Mouse (Mus musculus) layer of hippocampus, postnatal 25 days (tissue): ENCODE measurements around the gene Nlrc3. TPM values are rescaled to one million over a fixed set of nuclear protein-coding genes. Genes with fewer than 3 reads are reported as not detected.

Experiments
- DNase-seq, 2 experiments: peaks; one replicate each; pipeline ENCODE4 v3.0.0; 2022; ENCODE audit warnings: mixed read lengths in 2 of 2, low spot score in 1 of 2; ENCODE audit errors: extremely low spot score in 1 of 2
- microRNA-seq, 2 experiments: library from miRNA; unstranded; fragments of <30 nt; microRNA quantifications; one replicate each; pipeline ENCODE4 v1.2.0; 2021
- total RNA-seq, 2 experiments: library from RNA; stranded (reverse); gene quantifications; 2 replicates each; pipeline ENCODE4 v1.2.3; 2021

Nlrc3 gene
- total RNA-seq, 2 experiments from 2014 or later, result 1.3 to 2.0 TPM

- DNase-seq, result no peak
Observed at GRCm38 (mm10) chr16:3933536-3933935, 42.9 kb downstream of the Nlrc3 start.

- DNase-seq, result no peak
Observed at GRCm38 (mm10) chr16:3929151-3929550, 47.3 kb downstream of the Nlrc3 start.

GRCm38 (mm10) chr16:3928582-3928981 is 47.9 kb downstream of the Nlrc3 start:
- DNase-seq, result no peak

- no peak for DNase-seq
Observed at GRCm38 (mm10) chr16:3923966-3924365, 52.5 kb downstream of the Nlrc3 start.

GRCm38 (mm10) chr16:3923515-3923914 is 52.9 kb downstream of the Nlrc3 start:
- DNase-seq, result no peak

GRCm38 (mm10) chr16:3920756-3921155 is 55.7 kb downstream of the Nlrc3 start:
- no peak for DNase-seq

GRCm38 (mm10) chr16:3909118-3909517 is 67.3 kb downstream of the Nlrc3 start:
- DNase-seq, result no peak

GRCm38 (mm10) chr16:3908537-3909111 is 67.8 kb downstream of the Nlrc3 start, which contains the start of the genes 1700037C18Rik and Cluap1:
Gene 1700037C18Rik (minus strand): TSS chr16:3908689.
Gene Cluap1 (plus strand): TSS chr16:3908801.
- DNase-seq, result peak; percentile 88 to 89

GRCm38 (mm10) chr16:3907471-3907870 is 69.0 kb downstream of the Nlrc3 start:
- no peak for DNase-seq

GRCm38 (mm10) chr16:3896553-3896952 is 79.9 kb downstream of the Nlrc3 start:
- no peak for DNase-seq

- DNase-seq, result no peak
Observed at GRCm38 (mm10) chr16:3896046-3896445, 80.4 kb downstream of the Nlrc3 start.

GRCm38 (mm10) chr16:3895173-3895792 is 81.1 kb downstream of the Nlrc3 start:
- no peak for DNase-seq

Small RNA genes within 50 kb of the gene (microRNA-seq; reads per million reads assigned to microRNA genes)
- 0 reads per million in 2 experiments for gene Gm23493

Other genes with a start within 250 kb of the Nlrc3 start
- gene Zfp263, start 232.5 kb downstream of the Nlrc3 start, total RNA-seq, result 10 to 100 TPM; 17.5 to 20.7 TPM
- gene Olfr15, start 145.8 kb downstream of the Nlrc3 start, total RNA-seq, result not detected
- 1 to 10 TPM; 3.9 to 4.9 TPM for gene Zfp174, start 129.4 kb downstream of the Nlrc3 start, total RNA-seq
- 100 to 1,000 TPM; 104 to 107 TPM for gene Naa60, start 104.3 kb downstream of the Nlrc3 start, total RNA-seq
- gene Zfp597, start 92.1 kb downstream of the Nlrc3 start, total RNA-seq, result 10 to 100 TPM; 21.8 to 23.2 TPM
- gene Gm20695, start 92.0 kb downstream of the Nlrc3 start, total RNA-seq, result 1 to 10 TPM in 1 of 2 experiments, under 1 TPM in 1; 0.44 to 1.8 TPM
- gene 1700037C18Rik, start 67.9 kb downstream of the Nlrc3 start, total RNA-seq, result 1 to 10 TPM; 4.4 to 4.8 TPM
- gene Cluap1, start 67.8 kb downstream of the Nlrc3 start, total RNA-seq, result 10 to 100 TPM; 26.8 to 29.2 TPM
- gene Slx4, start 27.1 kb upstream of the Nlrc3 start, total RNA-seq, result 10 to 100 TPM; 44.1 to 45.4 TPM
- not detected for gene Dnase1, start 60.3 kb upstream of the Nlrc3 start, total RNA-seq
- 10 to 100 TPM; 65.0 to 73.1 TPM for gene Trap1, start 101.2 kb upstream of the Nlrc3 start, total RNA-seq
- gene Crebbp, start 237.4 kb upstream of the Nlrc3 start, total RNA-seq, result 10 to 100 TPM; 75.3 to 89.6 TPM